ENCODE assay signal across 26 mouse cellular contexts in the genomic region with DNA sequence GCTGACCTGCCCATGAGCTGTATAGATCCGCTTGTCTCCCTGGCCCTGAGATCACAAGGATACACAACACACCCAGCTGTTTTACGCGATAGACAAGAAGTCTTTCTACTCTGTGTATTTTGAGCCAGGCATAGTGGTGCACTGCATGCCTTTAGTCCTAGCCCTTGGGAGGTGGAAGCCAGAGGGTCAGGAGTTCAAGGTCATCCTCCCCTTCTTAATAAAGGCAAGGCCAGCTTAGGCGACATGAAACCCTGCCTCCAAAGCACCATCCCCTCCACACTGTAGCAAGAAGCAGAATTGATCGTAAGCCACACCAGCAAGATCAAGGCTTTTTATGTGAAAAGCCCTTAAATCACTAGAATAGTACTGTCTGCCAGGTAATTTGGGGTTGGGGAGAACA. TPM values are rescaled to one million over a fixed set of nuclear protein-coding genes. Genes with fewer than 3 reads are reported as not detected.
DNase-seq lines count a peak whose midpoint lies in the region; ATAC-seq lines count a peak whose summit lies in the region.
"Had no signal": no experiment of that assay in that cellular context is flagged by ENCODE, and none has a peak within 500 bp of the region (broad histone marks: within the 10 kb centered on the region; RNA-seq: fewer than 3 reads in every experiment).

No protein-coding gene starts in this region.

- no peaks in the 10 kb centered on the region for H3K27me3 ChIP-seq in kidney, embryonic 14.5 days (ENCODE audit: control insufficient read depth, insufficient read depth, low read length)
- H3K27me3 ChIP-seq: CH12.LX; embryonic facial prominence, embryonic 15.5 days; hindbrain, embryonic 12.5 days had no signal

- H3K9me3 ChIP-seq in kidney, embryonic 14.5 days (ENCODE audit: control insufficient read depth, low read length): no peaks in the 10 kb centered on the region
- H3K9me3 ChIP-seq: embryonic facial prominence, embryonic 15.5 days; forebrain, embryonic 10.5 days; G1E; hindbrain, embryonic 12.5 days had no signal

- peak; percentile 22 for DNase-seq in adrenal gland, postnatal 10 days
- no peak for DNase-seq in adrenal gland, postnatal 4 days (ENCODE audit: low spot score in 2 of 2)
- no peak for DNase-seq in kidney, adult 9 months
- peak; percentile 75 for DNase-seq in ES-CJ7 (ENCODE audit: low read depth, low spot score)
- DNase-seq in adrenal gland, postnatal 36 days: peak; percentile 19 to 22
- DNase-seq in right cerebral cortex, adult 18-20 months: no peak
- DNase-seq: cerebellum, adult 2 months; cerebellum, postnatal 10 days; gastrocnemius, adult 2 months; gastrocnemius, postnatal 25 days; heart, postnatal 10 days; heart, postnatal 4 days; kidney, adult 18-20 months had no signal

- 56% methylated on average over 5 of the region's 5 CpGs for WGBS in kidney, embryonic 14.5 days

- H3K27ac ChIP-seq in kidney, embryonic 14.5 days (ENCODE audit: low read depth, low read length): no peak overlapping the region
- H3K27ac ChIP-seq: embryonic facial prominence, embryonic 15.5 days; forebrain, embryonic 10.5 days; gastrocnemius, adult 2 months; hindbrain, embryonic 12.5 days had no signal

- no peaks in the 10 kb centered on the region for H3K36me3 ChIP-seq in kidney, embryonic 14.5 days (ENCODE audit: control insufficient read depth, insufficient read depth, low read length)
- H3K36me3 ChIP-seq: embryonic facial prominence, embryonic 15.5 days; forebrain, embryonic 10.5 days; G1E; hindbrain, embryonic 12.5 days had no signal

- 0 out of 2 replicates have a peak, but pooled peaks have one; percentile 46 for ATAC-seq in kidney, embryonic 14.5 days (ENCODE audit: low FRiP score, low TSS enrichment)
- ATAC-seq: activated CD4-positive, CD25-positive, alpha-beta regulatory T cell, adult 4 months; forebrain, embryonic 14.5 days; hindbrain, embryonic 16.5 days; inflammation-experienced regulatory T-cells, adult 6 months had no signal

- no peak overlapping the region for H3K4me2 ChIP-seq in kidney, embryonic 14.5 days (replicated peaks; ENCODE audit: low read depth, low read length)
- H3K4me2 ChIP-seq: embryonic facial prominence, embryonic 15.5 days; hindbrain, embryonic 12.5 days had no signal

- H3K4me1 ChIP-seq in kidney, embryonic 14.5 days (ENCODE audit: control insufficient read depth, insufficient read depth, low read length): no peaks in the 10 kb centered on the region
- H3K4me1 ChIP-seq: embryonic facial prominence, embryonic 15.5 days; hindbrain, embryonic 12.5 days had no signal

- no peak overlapping the region for H3K9ac ChIP-seq in kidney, embryonic 14.5 days (ENCODE audit: low read depth, low read length)
- H3K9ac ChIP-seq: embryonic facial prominence, embryonic 15.5 days; hindbrain, embryonic 12.5 days had no signal

- H3K4me3 ChIP-seq in kidney, embryonic 14.5 days (ENCODE audit: low read length): no peak overlapping the region
- H3K4me3 ChIP-seq: embryonic facial prominence, embryonic 15.5 days; erythroblast, embryonic 14.5 days; forebrain, embryonic 10.5 days; gastrocnemius, adult 2 months; hindbrain, embryonic 12.5 days had no signal

RNA-seq across cellular contexts. Expression of a gene that starts 32.5 kb away (rescaled TPM):
- total RNA-seq in adrenal gland, postnatal 10 days (2021): 10 to 100 TPM; 21.0 to 36.7 TPM
- total RNA-seq in adrenal gland, postnatal 4 days (2021): 1 to 10 TPM; 2.0 to 2.9 TPM
- 10.2 and 11.8 TPM in 2 replicates for polyA plus RNA-seq in kidney, embryonic 14.5 days (2014; fragmentation: Nextera tagmentation; extraction: Ambion mirVana)
- total RNA-seq in adrenal gland, postnatal 36 days (2021): 10 to 100 TPM; 26.5 to 40.6 TPM
- total RNA-seq: CH12.LX; granulocyte monocyte progenitor cell, adult 5-6 weeks had no signal
- polyA plus RNA-seq: activated CD4-positive, CD25-positive, alpha-beta regulatory T cell, adult 4 months; erythroblast, embryonic 14.5 days; forebrain, embryonic 10.5 days; forebrain, embryonic 14.5 days; G1E; heart, embryonic 14.5 days had no signal

RNA-seq across cellular contexts. Expression of a gene that starts 45.8 kb away (rescaled TPM):
- 10 to 100 TPM; 19.1 to 30.3 TPM for total RNA-seq in adrenal gland, postnatal 10 days (2021)
- 10 to 100 TPM; 40.3 to 42.0 TPM for total RNA-seq in adrenal gland, postnatal 4 days (2021)
- 33.3 and 34.5 TPM in 2 replicates for polyA plus RNA-seq in kidney, embryonic 14.5 days (2014; fragmentation: Nextera tagmentation; extraction: Ambion mirVana)
- 10 to 100 TPM; 17.9 to 20.3 TPM for total RNA-seq in adrenal gland, postnatal 36 days (2021)

Comparison
In these comparisons a context has a peak if more than half of its experiments do, and no peak if none do; other contexts are left out.
1. DNase-seq: peak in adrenal gland, postnatal 10 days (single experiment), ES-CJ7 (single experiment) and adrenal gland, postnatal 36 days (2 of 2); none in adrenal gland, postnatal 4 days (0 of 2), kidney, adult 9 months (single experiment) and right cerebral cortex, adult 18-20 months (single experiment).
2. RNA of a gene that starts 32.5 kb away (total RNA-seq): 26.5 to 40.6 TPM in adrenal gland, postnatal 36 days and 21.0 to 36.7 TPM in adrenal gland, postnatal 10 days; 2.0 to 2.9 TPM in adrenal gland, postnatal 4 days; every median in the first group is over 4 times any median in the second.